Mouse (Mus musculus) heart, adult 2 months (tissue): ENCODE measurements around the gene Tmem79. TPM values are rescaled to one million over a fixed set of nuclear protein-coding genes. Genes with fewer than 3 reads are reported as not detected.
"Not testable (repeated sequence)": the region's sequence is repeated elsewhere in the genome, so short reads cannot be mapped to it uniquely, and the experiment has no call there.

ENCODE experiments used
- DNase-seq, 2 experiments: peaks; one replicate each; pipeline ENCODE4 v3.0.0; 2021
- H3K27ac ChIP-seq: fragments of 200-600 bp; 2 replicates; pipeline ENCODE4 v1.8.1; 2022
- H3K27me3 ChIP-seq: fragments of 200-500 bp; 2 replicates; pipeline ENCODE4 v1.6.1; 2012; ENCODE audit warnings: mild to moderate bottlenecking, low read length, inconsistent platforms, mixed read lengths; ENCODE audit not compliant: control insufficient read depth, insufficient read depth
- H3K36me3 ChIP-seq: fragments of 200-500 bp; 2 replicates; pipeline ENCODE4 v1.6.1; 2012; ENCODE audit warnings: low read length, inconsistent platforms; ENCODE audit not compliant: control insufficient read depth, insufficient read depth
- H3K4me1 ChIP-seq: fragments of 200-500 bp; 2 replicates; pipeline ENCODE4 v1.6.1; 2011; ENCODE audit warnings: low read length; ENCODE audit not compliant: control insufficient read depth, insufficient read depth
- H3K4me3 ChIP-seq: fragments of 200-600 bp; 2 replicates; pipeline ENCODE4 v1.8.1; 2022
- H3K79me2 ChIP-seq: fragments of 200-500 bp; replicated peaks from 2 replicates; pipeline ENCODE4 v1.6.1; 2012; ENCODE audit warnings: mild to moderate bottlenecking, inconsistent platforms, low read length, moderate library complexity, mixed read lengths; ENCODE audit not compliant: control insufficient read depth, insufficient read depth
- H3K9ac ChIP-seq: fragments of 200-500 bp; 2 replicates; pipeline ENCODE4 v1.6.1; 2012; ENCODE audit warnings: low read depth, mild to moderate bottlenecking, control low read depth, inconsistent platforms, low read length, mixed read lengths
- CTCF ChIP-seq: fragments of 200-600 bp; IDR thresholded peaks from 2 replicates; pipeline ENCODE4 v1.8.1; 2022; ENCODE audit warnings: antibody characterized with exemption, mild to moderate bottlenecking, moderate library complexity
- EP300 ChIP-seq: fragments of 200-500 bp; IDR thresholded peaks from 2 replicates; pipeline ENCODE4 v1.6.1; 2011; ENCODE audit warnings: low read depth, low read length, control low read depth; ENCODE audit not compliant: insufficient read depth
- POLR2A ChIP-seq: fragments of 200-500 bp; IDR thresholded peaks from 2 replicates; pipeline ENCODE4 v1.6.1; 2011; ENCODE audit warnings: mild to moderate bottlenecking, low read depth, low read length, control low read depth; ENCODE audit not compliant: insufficient read depth
- WGBS: fragments of 180-500 bp; shearing (Covaris S2); methylation state at CpG from one replicate; pipeline ENCODE4 v1.1.7; 2018; 5-methylcytosine and 5-hydroxymethylcytosine counted together
- intact Hi-C: fragments of 180-260 bp; cut with DNase I; formaldehyde crosslinking; loops from one replicate; pipeline ENCODE4 v1.15.1; 2025
- polyA plus RNA-seq: library from polyadenylated mRNA; depleted of rRNA; stranded (reverse); fragments of >200 nt; gene quantifications from 2 replicates; pipeline ENCODE4 v1.2.3, GENCODE M21; 2012
- total RNA-seq, 2 experiments: library from RNA; stranded (reverse); gene quantifications; 2 replicates each; pipeline ENCODE4 v1.2.3; 2021

Tmem79 gene
- total and polyA plus RNA-seq, 3 experiments: 1.6 to 3.5 (median 1.7) TPM

DNA sequence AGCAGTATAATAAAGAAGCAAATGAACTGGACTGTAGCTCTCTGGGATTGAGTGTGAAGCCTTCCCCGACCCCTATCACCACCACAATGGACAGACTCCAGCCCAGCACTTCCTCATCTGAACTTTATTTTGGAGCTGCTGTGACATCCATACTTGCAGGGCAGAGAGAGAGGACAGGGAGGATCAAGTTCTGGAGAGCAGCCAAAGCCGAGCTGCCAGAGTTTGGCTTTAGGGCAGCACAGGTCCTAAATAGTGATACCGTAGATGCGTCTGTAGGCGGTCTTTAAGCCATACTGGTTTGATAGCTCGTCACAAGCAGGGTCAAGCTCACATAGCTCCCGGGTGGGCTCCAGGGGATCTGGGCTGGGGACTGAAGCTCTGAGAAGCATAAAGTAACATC is 32.6 kb upstream of the Tmem79 start:
- not testable (repeated sequence) for DNase-seq

DNA sequence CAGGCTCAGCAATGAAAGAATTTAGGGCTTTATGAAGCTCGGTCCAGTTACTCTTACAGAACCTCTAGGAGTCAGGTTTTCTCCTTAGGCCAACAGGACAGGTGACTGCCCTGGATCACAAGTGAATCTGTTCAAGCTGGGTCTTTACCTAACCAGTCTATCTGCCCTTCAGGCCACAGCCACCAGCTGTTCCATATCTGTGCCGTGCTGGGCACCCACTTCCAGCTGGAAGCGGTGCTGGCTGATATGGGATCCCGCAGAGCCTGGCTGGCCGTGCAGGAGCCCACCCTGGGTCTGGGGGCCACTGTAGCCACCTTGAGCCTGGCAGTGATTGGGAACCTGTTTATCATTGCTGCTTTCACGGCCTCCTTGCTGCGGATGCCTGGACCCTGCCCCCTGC is 31.6 kb upstream of the Tmem79 start:
- intact Hi-C loops: not testable (repeated sequence)
- 55% methylated on average over 3 of the region's 7 CpGs for WGBS

More for the DNA sequence above, 32.6 kb upstream of the Tmem79 start:
- H3K79me2 ChIP-seq, H3K9ac ChIP-seq, H3K36me3 ChIP-seq, H3K27ac ChIP-seq, intact Hi-C loops, H3K4me1 ChIP-seq, H3K4me3 ChIP-seq, H3K27me3 ChIP-seq: not testable (repeated sequence)
- 44% methylated on average over 7 of the region's 7 CpGs for WGBS

DNA sequence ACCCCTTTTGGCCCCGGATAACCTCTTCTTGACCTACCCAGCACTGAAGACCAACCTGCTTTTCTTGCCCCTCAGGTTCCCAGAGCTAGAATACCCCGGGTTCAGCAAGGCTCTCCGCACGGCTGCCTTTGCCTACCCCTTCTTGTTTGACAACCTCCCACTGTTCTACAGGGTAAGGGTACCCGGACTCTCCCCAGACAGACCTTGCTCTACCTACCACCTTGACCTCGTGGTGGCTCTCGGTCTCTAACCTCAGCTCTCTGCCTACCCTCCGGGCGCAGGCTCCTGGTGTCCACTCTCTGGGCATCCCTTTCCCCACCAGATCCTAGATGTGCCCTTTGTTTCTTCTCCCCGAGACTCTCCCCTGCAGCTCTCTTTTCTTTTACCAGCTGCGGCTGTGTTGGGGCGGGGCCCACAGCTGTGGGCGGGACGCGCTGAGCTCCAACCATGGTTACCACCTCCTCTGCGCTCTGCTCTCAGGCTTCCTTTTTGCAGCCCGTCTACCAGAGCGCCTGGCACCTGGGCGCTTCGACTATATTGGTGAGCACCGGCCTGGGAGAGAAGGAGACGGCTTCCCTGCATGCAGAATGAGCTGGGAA is 31.0 kb upstream of the Tmem79 start:
- H3K4me3 ChIP-seq, H3K4me1 ChIP-seq, H3K79me2 ChIP-seq, H3K9ac ChIP-seq, H3K27me3 ChIP-seq, H3K27ac ChIP-seq, intact Hi-C loops, H3K36me3 ChIP-seq: not testable (repeated sequence)
- DNase-seq: peak in 1 of 2 experiments; percentile 32
- 10% methylated on average over 21 of the region's 22 CpGs for WGBS

More for the DNA sequence above, 31.6 kb upstream of the Tmem79 start:
- H3K27ac ChIP-seq, H3K36me3 ChIP-seq, H3K79me2 ChIP-seq, H3K4me3 ChIP-seq, H3K4me1 ChIP-seq, H3K27me3 ChIP-seq, DNase-seq, H3K9ac ChIP-seq: not testable (repeated sequence)

GRCm38 (mm10) chr3:88365705-88366361 is 29.9 kb upstream of the Tmem79 start:
- H3K27ac ChIP-seq: no peak overlapping the region
- no peak overlapping the region for H3K9ac ChIP-seq
- no peaks in the 10 kb centered on the region for H3K27me3 ChIP-seq
- TF ChIP-seq POLR2A (no peak), EP300 (no peak), CTCF (no peak)
- H3K79me2 ChIP-seq: no peaks in the 10 kb centered on the region
- intact Hi-C loops: no loop called here
- no peak overlapping the region for H3K4me3 ChIP-seq
- WGBS: 46% methylated on average over 34 of the region's 34 CpGs
- no peak for DNase-seq
- H3K4me1 ChIP-seq: peaks cover 2% of the 10 kb centered on the region; the same call in 1 of the 2 replicates
- H3K36me3 ChIP-seq: no peaks in the 10 kb centered on the region

GRCm38 (mm10) chr3:88364337-88364736 is 28.4 kb upstream of the Tmem79 start, which contains the start of gene Paqr6:
Gene Paqr6 (plus strand): TSS chr3:88364584.
- no peak for TF ChIP-seq CTCF
- TF ChIP-seq POLR2A: no peak
- TF ChIP-seq EP300: no peak
- H3K27me3 ChIP-seq: no peaks in the 10 kb centered on the region
- no peaks in the 10 kb centered on the region for H3K36me3 ChIP-seq
- peak; percentile 67 to 75 for DNase-seq
- H3K27ac ChIP-seq: no peak within 1 kb of the TSS
- no peak within 1 kb of the TSS; the same call in 1 of the 2 replicates for H3K4me3 ChIP-seq
- peaks cover 2% of the 10 kb centered on the region; the same call in 1 of the 2 replicates for H3K4me1 ChIP-seq
- WGBS: 8% methylated on average over 16 of the region's 16 CpGs
- intact Hi-C loops: no loop called here
- H3K79me2 ChIP-seq: no peaks in the 10 kb centered on the region
- no peak within 1 kb of the TSS for H3K9ac ChIP-seq

DNA sequence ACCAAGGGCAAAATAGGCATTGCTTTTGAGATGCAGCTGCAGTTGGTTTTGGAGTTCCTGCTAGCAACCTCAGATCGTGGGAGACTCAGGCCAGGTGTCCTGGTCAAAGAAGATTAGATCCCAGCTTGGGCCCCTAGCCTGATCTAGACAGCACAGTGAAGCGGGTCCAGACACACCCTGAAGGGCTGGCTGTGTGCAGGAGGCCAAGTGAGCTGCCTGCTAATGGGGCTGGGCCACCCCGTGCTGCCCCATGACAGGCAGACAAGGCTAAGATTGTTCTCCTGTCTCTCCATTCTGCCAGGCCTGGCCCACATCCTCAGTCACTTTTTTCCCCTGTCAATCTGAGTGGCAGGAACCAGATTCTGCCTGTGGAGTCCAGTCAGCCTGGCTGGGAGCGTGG is 27.8 kb upstream of the Tmem79 start:
- Histone ChIP-seq H3K27me3 (no peaks in the 10 kb centered on the region), H3K9ac (no peak overlapping the region), H3K79me2 (no peaks in the 10 kb centered on the region), H3K27ac (no peak overlapping the region), H3K36me3 (no peaks in the 10 kb centered on the region), H3K4me1 (peaks cover 2% of the 10 kb centered on the region; the same call in 1 of the 2 replicates), H3K4me3 (no peak overlapping the region)
- intact Hi-C loops: no loop called here
- DNase-seq: no peak
- no peak for TF ChIP-seq CTCF
- no peak for TF ChIP-seq POLR2A
- no peak for TF ChIP-seq EP300
- 37% methylated on average over 4 of the region's 4 CpGs for WGBS
